Mouse (Mus musculus): ENCODE data around the gene Med24. TPM values are rescaled to one million over a fixed set of nuclear protein-coding genes. Genes with fewer than 3 reads are reported as not detected.
"Not testable (repeated sequence)": the region's sequence is repeated elsewhere in the genome, so short reads cannot be mapped to it uniquely, and the experiment has no call there.

The Med24 gene
- polyA plus RNA-seq, 1 experiment from 2014 or later = 96.5 TPM

- H3K36me3 ChIP-seq = peaks cover 49% of the 10 kb centered on the region
- no peak overlapping the region for H3K27ac ChIP-seq (replicated peaks)
- no peaks in the 10 kb centered on the region for H3K27me3 ChIP-seq
- no peak overlapping the region for H3K4me3 ChIP-seq
- H3K9ac ChIP-seq (replicated peaks) = no peak overlapping the region
- H3K4me2 ChIP-seq (replicated peaks) = no peak overlapping the region
- ATAC-seq (ENCODE audit: low FRiP score, low read depth) = no peak
- peaks cover 7% of the 10 kb centered on the region; the same call in 1 of the 2 replicates for H3K4me1 ChIP-seq
- no peaks in the 10 kb centered on the region for H3K9me3 ChIP-seq
- WGBS = 94% methylated on average over 15 of the region's 15 CpGs
Observed at GRCm38 (mm10) chr11:98725926-98726506, 3.2 kb downstream of the Med24 start.

GRCm38 (mm10) chr11:98723098-98723497 lies 6.1 kb downstream of the Med24 start:
- Histone ChIP-seq H3K9me3 (no peaks in the 10 kb centered on the region), H3K4me2 (replicated peaks) (no peak overlapping the region), H3K27ac (replicated peaks) (no peak overlapping the region), H3K27me3 (no peaks in the 10 kb centered on the region), H3K4me3 (no peak overlapping the region), H3K9ac (replicated peaks) (no peak overlapping the region), H3K4me1 (peaks cover 5% of the 10 kb centered on the region), H3K36me3 (peaks cover 55% of the 10 kb centered on the region)
- 86% methylated on average over 7 of the region's 7 CpGs for WGBS
- no peak for ATAC-seq (ENCODE audit: low FRiP score, low read depth)

- no peak for ATAC-seq (ENCODE audit: low FRiP score, low read depth)
- no peak overlapping the region for H3K4me3 ChIP-seq
- WGBS = 73% methylated on average over 24 of the region's 24 CpGs
- no peak overlapping the region for H3K4me2 ChIP-seq (replicated peaks)
- no peaks in the 10 kb centered on the region for H3K27me3 ChIP-seq
- no peaks in the 10 kb centered on the region for H3K9me3 ChIP-seq
- H3K9ac ChIP-seq (replicated peaks) = no peak overlapping the region
- peaks cover 9% of the 10 kb centered on the region for H3K4me1 ChIP-seq
- peaks cover 55% of the 10 kb centered on the region for H3K36me3 ChIP-seq
- no peak overlapping the region for H3K27ac ChIP-seq (replicated peaks)
Observed at GRCm38 (mm10) chr11:98721458-98722226, 7.6 kb downstream of the Med24 start.

- no peak for ATAC-seq (ENCODE audit: low FRiP score, low read depth)
- 82% methylated on average over 2 of the region's 2 CpGs for WGBS
- H3K4me3 ChIP-seq = no peak overlapping the region
- H3K9ac ChIP-seq (replicated peaks) = no peak overlapping the region
- no peak overlapping the region for H3K4me2 ChIP-seq (replicated peaks)
- peaks cover 56% of the 10 kb centered on the region for H3K36me3 ChIP-seq
- no peaks in the 10 kb centered on the region for H3K27me3 ChIP-seq
- no peaks in the 10 kb centered on the region for H3K9me3 ChIP-seq
- H3K4me1 ChIP-seq = peaks cover 9% of the 10 kb centered on the region
- no peak overlapping the region for H3K27ac ChIP-seq (replicated peaks)
Observed at GRCm38 (mm10) chr11:98720756-98721155, 8.5 kb downstream of the Med24 start.

- H3K4me3 ChIP-seq = no peak overlapping the region
- no peaks in the 10 kb centered on the region for H3K9me3 ChIP-seq
- no peaks in the 10 kb centered on the region for H3K27me3 ChIP-seq
- 18% methylated on average over 13 of the region's 13 CpGs for WGBS
- H3K36me3 ChIP-seq = peaks cover 61% of the 10 kb centered on the region
- ATAC-seq (ENCODE audit: low FRiP score, low read depth) = no peak
- H3K27ac ChIP-seq (replicated peaks) = 0 out of 2 replicates have a peak overlapping the region, but pooled peaks have one; percentile 4
- H3K4me1 ChIP-seq = peaks cover 9% of the 10 kb centered on the region
- no peak overlapping the region for H3K4me2 ChIP-seq (replicated peaks)
- H3K9ac ChIP-seq (replicated peaks) = no peak overlapping the region
Observed at GRCm38 (mm10) chr11:98717904-98718303, 11.3 kb downstream of the Med24 start.

DNA sequence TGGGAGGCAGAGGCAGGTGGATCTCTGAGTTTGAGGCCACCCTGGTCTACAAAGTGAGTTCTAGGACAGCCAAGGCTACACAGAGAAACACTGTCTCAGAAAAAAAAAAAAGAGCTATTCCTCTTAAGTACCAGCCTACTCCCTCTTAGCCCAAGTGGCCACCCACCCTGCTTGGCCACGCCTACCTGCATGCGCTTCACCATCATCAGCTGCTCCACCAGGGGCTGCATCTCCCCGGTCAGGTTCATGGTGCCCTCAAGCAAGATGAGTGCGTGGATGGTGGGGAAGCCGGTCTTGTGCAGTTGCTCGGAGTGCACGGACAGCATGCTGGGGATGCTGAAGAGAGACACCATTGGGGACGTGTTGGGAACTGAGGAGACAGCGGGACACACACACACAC lies 13.3 kb downstream of the Med24 start:
- no peak overlapping the region for H3K27ac ChIP-seq (replicated peaks)
- 94% methylated on average over 9 of the region's 9 CpGs for WGBS
- H3K36me3 ChIP-seq = peaks cover 64% of the 10 kb centered on the region
- H3K4me3 ChIP-seq = no peak overlapping the region
- no peaks in the 10 kb centered on the region for H3K27me3 ChIP-seq
- H3K9ac ChIP-seq (replicated peaks) = no peak overlapping the region
- H3K4me2 ChIP-seq (replicated peaks) = no peak overlapping the region
- no peaks in the 10 kb centered on the region for H3K9me3 ChIP-seq
- no peak for ATAC-seq (ENCODE audit: low FRiP score, low read depth)
- H3K4me1 ChIP-seq = peaks cover 9% of the 10 kb centered on the region

DNA sequence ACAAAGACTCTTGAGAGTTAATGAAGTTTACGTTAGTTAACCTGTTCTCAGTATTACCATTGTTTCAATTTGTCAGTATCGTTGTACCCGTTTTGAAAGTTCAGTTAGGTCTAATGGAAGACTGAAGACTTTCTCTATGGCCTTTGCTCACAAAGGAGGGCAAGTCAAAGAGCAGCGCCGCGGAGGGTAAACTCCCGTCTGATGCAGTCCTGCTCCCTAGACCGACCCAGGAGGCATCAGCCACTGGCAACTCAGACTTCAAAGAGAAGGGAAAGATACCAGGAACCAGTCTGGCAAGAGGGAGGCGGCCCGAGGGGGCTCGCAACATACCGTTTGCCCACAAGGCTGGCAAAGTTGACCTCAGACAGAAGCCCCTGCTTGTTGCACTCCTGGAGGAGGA lies 15.5 kb downstream of the Med24 start:
- 87% methylated on average over 12 of the region's 12 CpGs for WGBS
- Histone ChIP-seq H3K4me1 (peaks cover 9% of the 10 kb centered on the region), H3K36me3 (peaks cover 77% of the 10 kb centered on the region), H3K9ac (replicated peaks) (no peak overlapping the region), H3K27ac (replicated peaks) (no peak overlapping the region), H3K4me2 (replicated peaks) (no peak overlapping the region), H3K9me3 (no peaks in the 10 kb centered on the region), H3K27me3 (no peaks in the 10 kb centered on the region), H3K4me3 (no peak overlapping the region)
- ATAC-seq (ENCODE audit: low FRiP score, low read depth) = no peak

- not testable (repeated sequence) for ATAC-seq (ENCODE audit: low FRiP score, low read depth); H3K9me3 ChIP-seq; H3K4me1 ChIP-seq; H3K27ac ChIP-seq (replicated peaks); H3K27me3 ChIP-seq; H3K9ac ChIP-seq (replicated peaks); H3K4me2 ChIP-seq (replicated peaks); H3K4me3 ChIP-seq
- WGBS = 88% methylated on average over 6 of the region's 6 CpGs
- peaks cover 86% of the 10 kb centered on the region for H3K36me3 ChIP-seq
Observed at GRCm38 (mm10) chr11:98712009-98712408, 17.2 kb downstream of the Med24 start.

GRCm38 (mm10) chr11:98711046-98711434 lies 18.2 kb downstream of the Med24 start:
- peaks cover 86% of the 10 kb centered on the region for H3K36me3 ChIP-seq
- no peaks in the 10 kb centered on the region for H3K27me3 ChIP-seq
- H3K9me3 ChIP-seq = no peaks in the 10 kb centered on the region
- H3K4me1 ChIP-seq = no peaks in the 10 kb centered on the region
- H3K4me3 ChIP-seq = no peak overlapping the region
- WGBS = 79% methylated on average over 4 of the region's 4 CpGs
- no peak overlapping the region for H3K4me2 ChIP-seq (replicated peaks)
- ATAC-seq (ENCODE audit: low FRiP score, low read depth) = no peak
- H3K9ac ChIP-seq (replicated peaks) = no peak overlapping the region
- no peak overlapping the region for H3K27ac ChIP-seq (replicated peaks)

DNA sequence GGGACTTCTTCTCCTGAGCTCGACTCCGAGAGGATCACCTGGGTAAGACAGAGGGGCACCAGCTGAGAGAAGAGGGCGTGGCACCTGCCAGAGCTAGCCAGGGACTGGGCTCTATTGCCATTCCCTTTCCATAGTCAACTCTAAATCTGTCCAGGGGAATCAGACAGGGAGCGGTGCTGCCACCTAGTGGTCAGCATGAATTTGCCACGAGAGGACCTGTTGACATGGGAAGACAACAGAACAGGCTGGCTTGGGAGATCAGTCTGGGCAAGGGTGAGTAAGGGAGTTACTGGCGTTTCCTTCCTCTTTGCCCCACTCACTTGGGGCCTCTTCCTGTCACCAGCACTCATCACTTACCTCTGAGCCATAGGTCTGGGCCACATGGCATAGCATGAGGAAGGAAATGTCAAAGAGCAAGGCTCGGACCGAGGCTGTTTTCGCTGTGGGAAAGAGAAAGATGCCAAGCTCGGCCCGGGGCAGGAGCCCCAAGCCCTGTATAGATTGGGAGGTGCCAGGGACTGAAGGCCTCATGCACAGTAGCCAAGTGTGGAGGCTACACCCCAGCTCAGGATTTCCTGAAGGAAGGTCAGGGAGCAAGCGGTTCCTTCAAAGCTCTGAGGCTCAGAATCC lies 18.7 kb downstream of the Med24 start:
- H3K4me2 ChIP-seq (replicated peaks) = no peak overlapping the region
- 51% methylated on average over 12 of the region's 12 CpGs for WGBS
- no peak overlapping the region for H3K9ac ChIP-seq (replicated peaks)
- no peak overlapping the region for H3K4me3 ChIP-seq
- H3K27me3 ChIP-seq = no peaks in the 10 kb centered on the region
- H3K27ac ChIP-seq (replicated peaks) = no peak overlapping the region
- no peaks in the 10 kb centered on the region for H3K4me1 ChIP-seq
- peaks cover 86% of the 10 kb centered on the region for H3K36me3 ChIP-seq
- peak; percentile 44; the same call in 1 of the 2 replicates for ATAC-seq (ENCODE audit: low FRiP score, low read depth)
- no peaks in the 10 kb centered on the region for H3K9me3 ChIP-seq

- H3K4me2 ChIP-seq (replicated peaks) = no peak overlapping the region
- no peaks in the 10 kb centered on the region for H3K27me3 ChIP-seq
- ATAC-seq (ENCODE audit: low FRiP score, low read depth) = no peak
- H3K9ac ChIP-seq (replicated peaks) = no peak overlapping the region
- H3K4me1 ChIP-seq = no peaks in the 10 kb centered on the region
- WGBS = 91% methylated on average over 26 of the region's 26 CpGs
- H3K27ac ChIP-seq (replicated peaks) = no peak overlapping the region
- no peaks in the 10 kb centered on the region for H3K9me3 ChIP-seq
- H3K4me3 ChIP-seq = no peak overlapping the region
- H3K36me3 ChIP-seq = peaks cover 86% of the 10 kb centered on the region
Observed at GRCm38 (mm10) chr11:98709001-98709741, 20.1 kb downstream of the Med24 start.

All from midbrain, embryonic 12.5 days (tissue).